Mouse (Mus musculus): ENCODE measurements around the gene Slc30a7. TPM values are rescaled to one million over a fixed set of nuclear protein-coding genes. Genes with fewer than 3 reads are reported as not detected.

The Slc30a7 gene
- polyA plus RNA-seq, 1 experiment: 13.1 TPM

DNA sequence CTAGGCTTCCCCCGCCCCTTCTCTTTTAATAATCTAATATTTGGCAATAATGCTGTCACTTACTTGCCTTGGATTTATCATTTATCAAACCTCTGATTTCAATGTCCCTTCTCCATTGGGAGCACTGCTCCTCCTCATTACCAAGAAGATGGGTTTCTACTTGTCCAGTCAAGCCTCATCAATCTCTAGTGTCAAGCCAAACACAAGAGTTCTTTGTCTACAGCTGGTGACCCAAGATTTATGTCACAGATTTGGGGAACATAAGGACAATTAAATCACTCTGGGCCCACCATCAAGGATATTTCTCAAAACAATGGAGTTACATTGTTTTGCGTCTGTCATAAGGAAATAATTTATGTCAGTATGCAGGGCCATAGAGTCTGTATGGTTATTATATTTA, 114.0 kb downstream of the Slc30a7 start:
- H3K4me3 ChIP-seq (ENCODE audit: insufficient read depth, low read length): no peak overlapping the region
- TF ChIP-seq POLR2A (IDR thresholded peaks at IDR 0.05; ENCODE audit: extremely low read depth, insufficient read depth, low read length): no peak
- H3K27ac ChIP-seq (ENCODE audit: insufficient read depth, low read length): no peak overlapping the region
- H3K4me1 ChIP-seq (ENCODE audit: control insufficient read depth, insufficient read depth, low read length): peaks cover 2% of the 10 kb centered on the region; the same call in 1 of the 2 replicates

DNA sequence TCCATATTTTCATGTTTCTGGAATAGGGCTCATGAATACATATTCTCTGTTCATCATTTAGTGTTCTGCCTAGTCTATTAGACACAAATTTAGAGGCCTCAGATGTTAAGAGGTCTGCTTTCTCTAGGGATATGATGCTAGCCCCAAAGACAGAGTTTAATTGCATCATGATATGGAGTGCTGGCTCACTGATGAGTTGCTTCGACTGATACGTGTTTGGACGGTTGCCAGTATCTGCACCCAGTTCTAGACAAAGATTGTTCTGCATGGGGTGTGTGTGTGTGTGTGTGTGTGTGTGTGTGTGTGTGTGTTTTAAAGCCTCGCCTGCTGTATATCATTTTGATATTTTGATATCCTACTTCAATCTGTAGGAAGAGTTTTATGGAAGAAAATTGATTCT, 114.9 kb downstream of the Slc30a7 start:
- no peak overlapping the region for H3K27ac ChIP-seq (ENCODE audit: insufficient read depth, low read length)
- H3K4me3 ChIP-seq (ENCODE audit: insufficient read depth, low read length): no peak overlapping the region
- H3K4me1 ChIP-seq (ENCODE audit: control insufficient read depth, insufficient read depth, low read length): peaks cover 2% of the 10 kb centered on the region; the same call in 1 of the 2 replicates
- TF ChIP-seq CTCF (IDR thresholded peaks at IDR 0.05; ENCODE audit: extremely low read depth, insufficient read depth, low read length): no peak

Other genes starting within 250 kb of the Slc30a7 start
- 14.2 and 15.0 TPM in 2 replicates for gene Dph5, start 119.6 kb downstream of the Slc30a7 start, polyA plus RNA-seq (2012; rRNA removed)
- gene Extl2, start 56 bp upstream of the Slc30a7 start, polyA plus RNA-seq (2012; rRNA removed): 37.8 and 38.7 TPM in 2 replicates
- 17.3 and 17.5 TPM in 2 replicates for gene Vcam1, start 122.3 kb upstream of the Slc30a7 start, polyA plus RNA-seq (2012; rRNA removed)
- gene Gpr88, start 246.1 kb upstream of the Slc30a7 start, polyA plus RNA-seq (2012; rRNA removed): 32.7 and 94.6 TPM in 2 replicates

All from cortical plate, adult 2 months (tissue).